Mouse (Mus musculus) urinary bladder, postnatal 4 days (tissue): Measurements from ENCODE around the gene Troap.
"Not testable (repeated sequence)": the region's sequence is repeated elsewhere in the genome, so short reads cannot be mapped to it uniquely, and the experiment has no call there.

Experiments
- DNase-seq, 2 experiments: peaks; one replicate each; pipeline ENCODE4 v3.0.0; 2021 to 2022; ENCODE audit warnings: low spot score in 2 of 2

Troap gene

GRCm38 (mm10) chr15:99040920-99041856, 33.2 kb upstream of the Troap start:
- no peak for DNase-seq

GRCm38 (mm10) chr15:99042334-99042733, 32.0 kb upstream of the Troap start:
- DNase-seq = no peak

GRCm38 (mm10) chr15:99044854-99045253, 29.5 kb upstream of the Troap start:
- no peak for DNase-seq

GRCm38 (mm10) chr15:99045734-99046133, 28.6 kb upstream of the Troap start:
- not testable (repeated sequence) for DNase-seq

GRCm38 (mm10) chr15:99049473-99050253, 24.7 kb upstream of the Troap start:
- DNase-seq = no peak

- DNase-seq = peak in 1 of 2 experiments; percentile 44
These were observed 21.0 kb upstream of the Troap start for GRCm38 (mm10) chr15:99053373-99053772.

- no peak for DNase-seq
These were observed 19.3 kb upstream of the Troap start, which contains the start of gene Prph for GRCm38 (mm10) chr15:99055040-99055439. TSS of gene Prph (plus strand) at chr15:99055174.

GRCm38 (mm10) chr15:99055511-99055961, 18.8 kb upstream of the Troap start:
- no peak for DNase-seq

- no peak for DNase-seq
These were observed 18.0 kb upstream of the Troap start for GRCm38 (mm10) chr15:99056332-99056731.

GRCm38 (mm10) chr15:99065557-99066165, 8.7 kb upstream of the Troap start:
- DNase-seq = no peak

- no peak for DNase-seq
These were observed 2.4 kb upstream of the Troap start for GRCm38 (mm10) chr15:99071988-99072387.

- DNase-seq = peak; percentile 96
These were observed 392 bp downstream of the Troap start for GRCm38 (mm10) chr15:99074600-99075333.

- DNase-seq = not testable (repeated sequence)
These were observed 1.6 kb downstream of the Troap start for GRCm38 (mm10) chr15:99076011-99076410.

GRCm38 (mm10) chr15:99078181-99078910, 4.0 kb downstream of the Troap start:
- DNase-seq = no peak

- no peak for DNase-seq
These were observed 5.4 kb downstream of the Troap start for GRCm38 (mm10) chr15:99079804-99080203.

- no peak for DNase-seq
These were observed 7.9 kb downstream of the Troap start for GRCm38 (mm10) chr15:99082322-99082721.

- DNase-seq = no peak
These were observed 8.5 kb downstream of the Troap start for GRCm38 (mm10) chr15:99082840-99083239.

GRCm38 (mm10) chr15:99083258-99083657, 8.9 kb downstream of the Troap start:
- DNase-seq = no peak

- no peak for DNase-seq
These were observed 9.6 kb downstream of the Troap start for GRCm38 (mm10) chr15:99083867-99084557.

GRCm38 (mm10) chr15:99084618-99085017, 10.2 kb downstream of the Troap start:
- no peak for DNase-seq
